Mouse (Mus musculus) gastrocnemius, postnatal 36 days (tissue): ENCODE data around the gene Aff3. TPM values are rescaled to one million over a fixed set of nuclear protein-coding genes. Genes with fewer than 3 reads are reported as not detected.
A peak's percentile ranks its signal among the peaks of the same experiment; 100 is the strongest.

Source experiments
- DNase-seq, 2 experiments: peaks; one replicate each; pipeline ENCODE4 v3.0.0; 2022
- intact Hi-C: fragments of 180-260 bp; cut with DNase I; formaldehyde crosslinking; loops from one replicate; pipeline ENCODE4 v1.15.1; 2025
- total RNA-seq, 2 experiments: library from RNA; stranded (reverse); gene quantifications; 2 replicates each; pipeline ENCODE4 v1.2.3; 2021

Gene Aff3
- total RNA-seq, 2 experiments from 2014 or later, result 1.8 to 1.9 TPM

DNA sequence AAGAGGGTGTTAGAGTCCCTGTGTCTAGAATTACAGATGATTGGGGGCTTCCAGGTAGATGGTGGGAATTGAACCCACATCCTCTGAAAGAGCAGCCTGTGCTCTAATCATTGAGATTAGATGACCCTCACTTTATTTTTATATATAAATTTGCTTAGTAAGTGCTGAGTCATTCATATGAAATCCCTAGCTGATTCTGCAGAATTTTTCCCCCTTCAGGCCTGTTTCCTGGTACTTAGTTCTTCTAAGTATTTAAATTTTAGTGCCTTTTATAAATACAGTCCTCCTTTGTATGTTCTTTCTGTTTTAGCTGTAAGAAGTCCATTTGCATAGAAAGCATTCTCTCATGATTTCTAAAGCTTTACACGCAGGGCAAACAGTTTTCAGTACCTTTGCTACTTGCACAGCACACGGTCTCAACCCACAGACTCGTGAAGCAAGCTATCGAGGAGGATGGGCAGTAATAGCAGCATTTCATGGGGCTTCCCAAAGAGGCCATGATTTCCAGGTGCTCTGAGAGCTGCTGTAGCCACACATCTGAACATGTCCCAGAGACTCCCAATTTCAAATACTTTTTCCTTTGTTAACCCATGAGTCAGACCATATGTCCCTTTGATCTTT is 5.7 kb downstream of the Aff3 start:
- no peak for DNase-seq
- intact Hi-C loops, result no loop called here

DNA sequence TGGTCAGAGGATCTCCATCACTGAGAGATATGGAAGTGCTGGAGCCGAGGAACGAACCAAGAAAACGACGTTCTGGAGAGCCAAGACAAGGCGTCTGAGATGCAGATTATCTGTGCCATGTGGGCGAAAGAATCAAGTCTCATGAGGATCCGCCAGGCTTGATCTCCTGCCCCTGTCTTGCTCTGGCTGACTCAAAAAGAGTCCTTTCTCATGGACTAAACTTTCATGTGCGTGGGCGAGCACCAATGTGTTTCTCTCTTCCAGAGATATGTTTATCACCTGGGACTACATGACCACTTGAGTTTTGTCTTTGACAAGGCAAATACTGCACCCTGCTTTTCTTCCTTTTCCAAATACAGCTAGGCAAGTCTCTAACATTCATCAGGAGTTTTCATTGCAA is 6.4 kb downstream of the Aff3 start:
- intact Hi-C loops, result no loop called here
- DNase-seq, result no peak

DNA sequence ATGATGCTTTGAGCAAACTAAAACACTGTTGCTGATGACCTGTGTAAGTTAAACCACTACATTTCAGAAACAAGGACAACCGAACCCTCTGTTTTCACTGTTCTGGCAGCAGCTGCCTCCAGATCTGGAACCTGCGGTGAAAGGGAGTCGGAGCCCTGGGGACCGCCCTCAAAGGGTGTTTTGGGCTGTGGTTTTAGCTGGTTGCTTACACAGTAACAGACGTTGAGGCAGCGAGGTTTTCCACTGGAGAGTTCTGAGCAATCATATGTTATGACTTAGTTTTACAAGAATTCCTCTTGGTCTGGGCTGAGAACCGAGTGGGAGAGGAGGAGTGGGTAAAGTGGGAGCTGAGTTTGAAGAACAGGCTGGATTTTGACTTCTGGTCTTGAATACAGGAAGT is 7.1 kb downstream of the Aff3 start:
- intact Hi-C loops, result no loop called here
- DNase-seq, result no peak

DNA sequence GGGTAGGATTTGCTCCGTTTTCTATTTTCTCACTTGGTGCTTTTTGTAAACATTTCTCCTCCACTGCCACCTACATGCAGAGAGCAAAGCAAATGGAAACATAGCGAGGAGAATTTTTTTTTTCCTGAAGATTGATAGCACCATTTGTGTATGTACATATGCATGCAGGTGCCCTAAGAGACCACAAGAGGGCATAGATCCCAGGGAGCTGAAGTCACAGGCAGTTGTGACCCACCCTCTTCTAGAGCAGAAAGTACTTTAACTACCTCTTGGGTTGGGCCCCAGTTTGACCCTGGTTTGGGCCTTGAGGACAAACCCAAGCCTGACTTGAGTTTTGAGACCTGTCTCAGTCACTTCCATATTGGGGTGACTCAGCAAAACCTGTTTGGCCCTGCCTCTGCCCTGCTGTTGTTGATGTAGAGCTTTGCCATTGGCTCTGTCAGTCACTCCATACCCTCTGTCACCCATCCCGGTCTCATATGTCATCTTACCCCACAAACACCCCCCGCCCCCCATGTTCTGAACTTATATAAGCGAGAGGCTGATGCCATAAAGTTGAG is 9.7 kb downstream of the Aff3 start:
- no peak for DNase-seq
- intact Hi-C loops, result no loop called here

DNA sequence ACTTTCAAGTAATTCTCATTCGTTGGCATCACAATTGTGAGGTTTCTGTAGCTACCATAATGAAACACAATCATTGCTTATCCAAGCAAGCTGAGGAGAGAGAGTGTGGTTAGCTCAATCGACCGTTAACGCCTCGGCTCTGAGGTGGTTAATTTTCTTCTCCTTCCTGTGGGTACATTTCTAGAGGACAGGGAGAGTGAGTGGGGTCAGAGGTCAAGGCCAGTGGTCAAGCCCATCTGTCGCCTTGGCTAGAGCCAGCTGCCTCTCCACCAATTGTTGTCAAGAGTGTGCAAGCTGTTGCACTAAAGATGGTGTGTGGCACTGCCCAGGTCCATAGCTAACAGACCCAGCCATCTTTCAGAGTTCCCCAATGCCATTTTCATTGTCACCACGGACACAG is 14.7 kb downstream of the Aff3 start:
- intact Hi-C loops, result no loop called here
- DNase-seq, result no peak

DNA sequence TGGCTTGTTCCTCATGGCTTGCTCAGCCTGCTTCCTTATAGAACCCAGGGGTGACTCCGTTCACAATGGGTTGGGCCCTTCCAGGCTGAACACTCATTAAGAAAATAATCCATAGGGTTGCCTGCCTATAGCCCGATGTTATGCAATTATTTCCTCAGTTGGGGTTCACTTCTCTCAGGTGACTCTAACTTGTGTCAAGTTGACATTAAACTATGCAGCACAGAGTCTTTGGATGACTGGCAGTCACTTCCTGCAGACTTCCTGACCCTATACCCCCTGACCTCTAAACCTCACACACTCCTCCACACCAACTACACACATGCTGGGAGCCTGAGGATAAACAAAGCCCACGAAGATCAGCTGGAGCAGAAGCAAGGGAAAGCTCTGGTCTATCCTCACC is 15.6 kb downstream of the Aff3 start:
- intact Hi-C loops, result loop anchor here (10.0 kb wide), 1 partner anchor 254 kb away; no protein-coding TSS in a partner anchor
- no peak for DNase-seq

DNA sequence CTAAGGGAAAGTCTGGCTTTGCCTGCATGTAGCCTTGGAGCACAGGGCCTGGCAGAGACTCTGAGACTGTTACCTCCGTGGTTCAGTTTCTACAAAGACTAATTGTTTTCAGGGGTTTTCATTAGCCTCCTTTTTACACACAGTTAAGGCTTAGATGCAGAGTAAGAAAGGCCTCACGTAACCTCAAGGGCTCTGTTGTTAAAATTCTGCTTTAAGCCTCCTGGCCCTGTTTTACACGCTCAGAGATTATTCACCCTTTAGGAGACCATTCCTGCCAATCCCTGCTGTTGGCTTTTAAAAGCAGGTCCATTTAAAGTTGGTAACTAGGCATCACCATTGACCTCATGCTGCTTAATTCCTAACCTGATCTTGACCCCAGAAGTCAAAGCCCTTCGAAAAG is 22.5 kb downstream of the Aff3 start:
- no peak for DNase-seq
- intact Hi-C loops, result loop anchor here (10.0 kb wide), 1 partner anchor 247 kb away; no protein-coding TSS in a partner anchor

DNA sequence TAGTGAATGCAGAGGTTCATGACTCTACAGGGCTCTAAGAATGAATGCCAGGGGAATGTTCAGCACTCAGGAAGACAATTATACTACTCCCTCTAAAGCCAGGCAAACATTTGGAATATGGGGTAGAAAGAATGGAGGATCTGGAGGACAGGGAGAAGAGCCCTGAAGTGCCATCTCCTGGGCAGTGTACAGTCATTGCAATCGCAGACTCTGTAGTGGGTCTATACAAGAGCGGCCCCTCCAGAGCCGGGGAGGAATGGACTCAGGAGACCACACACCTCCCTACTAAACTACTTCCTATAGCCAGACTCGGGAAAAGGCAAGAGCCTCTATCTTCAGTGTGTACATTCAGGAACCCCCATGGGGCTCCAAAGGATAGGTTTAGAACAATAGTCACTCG is 25.1 kb downstream of the Aff3 start:
- intact Hi-C loops, result loop anchor here (10.0 kb wide), 1 partner anchor 245 kb away; no protein-coding TSS in a partner anchor
- DNase-seq, result no peak

DNA sequence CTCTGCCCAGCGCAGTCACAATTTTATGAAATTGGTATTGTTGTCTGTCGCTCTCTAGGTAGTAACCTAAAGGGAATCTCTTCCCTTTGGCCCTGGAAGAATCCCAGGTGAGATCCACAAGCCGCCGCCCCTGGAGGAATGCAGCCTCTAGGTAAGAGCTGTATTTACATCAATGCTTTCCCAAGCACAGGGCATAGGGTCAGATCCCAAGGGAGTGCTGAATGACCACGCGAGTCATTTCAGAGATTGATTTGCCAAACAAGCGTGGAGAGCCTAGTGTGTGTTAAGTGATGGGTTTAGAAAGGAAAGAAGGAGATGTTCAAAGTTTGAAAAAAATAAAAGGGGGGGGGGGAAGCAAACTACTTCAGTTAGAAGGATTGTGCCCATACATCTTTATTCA is 29.2 kb downstream of the Aff3 start:
- no peak for DNase-seq
- intact Hi-C loops, result no loop called here

DNA sequence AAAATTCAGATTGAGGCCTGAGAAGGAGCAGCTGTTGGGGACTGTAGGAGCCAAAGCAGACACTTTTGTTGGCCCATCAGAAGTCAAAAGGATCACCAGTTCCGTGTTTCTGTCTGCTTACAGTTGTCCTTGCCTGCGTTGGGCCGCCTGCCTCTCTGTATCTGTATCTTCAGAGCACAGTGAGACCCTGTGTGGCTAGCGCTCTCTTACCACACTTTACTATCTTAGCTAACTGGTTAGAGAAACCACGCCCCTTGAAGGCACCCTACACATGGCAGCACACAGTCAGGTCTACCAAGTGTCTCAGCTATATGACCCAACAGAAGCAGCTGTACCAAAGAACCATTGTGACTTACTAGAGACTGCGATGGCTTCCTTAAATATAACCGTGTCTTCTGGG is 30.7 kb downstream of the Aff3 start:
- no peak for DNase-seq
- intact Hi-C loops, result no loop called here

DNA sequence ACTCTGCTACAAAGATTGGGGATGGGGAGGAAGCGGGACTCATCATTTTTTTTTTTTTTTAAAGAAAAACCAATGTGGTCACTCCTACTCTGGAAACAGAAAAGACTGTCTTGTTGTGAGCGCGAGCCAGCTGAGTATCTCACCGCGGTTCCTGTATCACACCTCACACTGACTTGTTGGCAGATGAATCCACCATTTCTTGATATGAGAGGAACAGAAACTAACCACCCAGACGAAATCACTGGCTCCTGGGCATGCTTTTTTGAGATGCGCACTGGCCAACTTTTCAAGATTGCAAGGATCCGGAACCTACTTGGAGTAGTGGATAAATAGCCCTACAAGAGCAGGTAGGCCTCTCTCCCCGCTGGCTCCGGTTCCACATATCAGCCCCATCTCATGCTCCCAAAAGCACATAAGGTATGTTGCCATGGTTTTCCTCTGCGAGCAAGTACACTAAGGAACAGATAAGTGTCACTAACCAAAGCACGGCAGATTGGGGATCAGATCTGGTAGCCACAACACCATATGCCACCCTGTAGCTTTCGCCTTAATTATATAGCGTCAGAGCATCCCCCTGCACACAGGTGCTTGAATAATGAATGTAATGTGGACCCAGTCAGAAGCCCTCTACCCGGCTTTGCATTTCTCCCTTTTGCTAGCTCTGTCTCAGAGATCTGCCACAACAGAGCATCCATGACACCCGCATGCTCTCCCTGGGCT is 32.1 kb downstream of the Aff3 start:
- no peak for DNase-seq
- intact Hi-C loops, result no loop called here

DNA sequence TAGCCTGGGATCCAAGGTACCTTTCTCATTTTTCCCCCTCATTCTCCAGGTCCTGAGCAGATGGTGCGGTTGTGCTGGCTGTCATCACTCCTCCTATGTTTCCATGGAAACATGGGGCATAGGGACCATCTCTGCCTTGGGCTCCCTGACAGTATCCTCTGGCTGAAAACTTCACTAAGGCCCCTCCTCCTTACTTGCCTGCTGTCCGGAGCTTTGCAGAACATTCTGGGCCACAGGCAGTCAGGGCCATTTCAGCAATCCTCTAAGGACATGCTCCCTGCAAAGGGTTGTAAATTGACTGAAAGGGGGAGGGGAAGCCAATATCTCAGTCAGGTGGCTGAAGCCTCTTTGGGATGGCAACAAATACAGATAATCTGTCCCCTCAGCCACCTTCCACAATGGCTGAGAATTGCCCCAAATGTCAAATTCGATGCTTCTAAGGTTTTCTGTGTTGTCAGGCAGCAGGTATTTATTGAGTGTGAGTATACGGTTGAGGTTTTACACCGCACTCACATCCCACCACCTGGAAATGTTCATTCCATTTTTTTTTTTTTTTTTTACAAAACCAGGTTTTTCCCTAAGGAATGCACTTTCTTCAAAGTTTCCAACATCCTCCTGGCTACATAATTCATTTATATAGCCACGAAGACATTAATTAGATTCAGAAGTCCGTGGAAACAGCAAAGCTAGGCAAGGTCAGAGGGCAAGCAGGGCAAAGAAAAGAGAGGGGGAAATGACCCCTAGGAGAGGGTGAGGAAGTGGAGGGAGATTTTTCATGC is 33.1 kb downstream of the Aff3 start:
- no peak for DNase-seq
- intact Hi-C loops, result no loop called here

DNA sequence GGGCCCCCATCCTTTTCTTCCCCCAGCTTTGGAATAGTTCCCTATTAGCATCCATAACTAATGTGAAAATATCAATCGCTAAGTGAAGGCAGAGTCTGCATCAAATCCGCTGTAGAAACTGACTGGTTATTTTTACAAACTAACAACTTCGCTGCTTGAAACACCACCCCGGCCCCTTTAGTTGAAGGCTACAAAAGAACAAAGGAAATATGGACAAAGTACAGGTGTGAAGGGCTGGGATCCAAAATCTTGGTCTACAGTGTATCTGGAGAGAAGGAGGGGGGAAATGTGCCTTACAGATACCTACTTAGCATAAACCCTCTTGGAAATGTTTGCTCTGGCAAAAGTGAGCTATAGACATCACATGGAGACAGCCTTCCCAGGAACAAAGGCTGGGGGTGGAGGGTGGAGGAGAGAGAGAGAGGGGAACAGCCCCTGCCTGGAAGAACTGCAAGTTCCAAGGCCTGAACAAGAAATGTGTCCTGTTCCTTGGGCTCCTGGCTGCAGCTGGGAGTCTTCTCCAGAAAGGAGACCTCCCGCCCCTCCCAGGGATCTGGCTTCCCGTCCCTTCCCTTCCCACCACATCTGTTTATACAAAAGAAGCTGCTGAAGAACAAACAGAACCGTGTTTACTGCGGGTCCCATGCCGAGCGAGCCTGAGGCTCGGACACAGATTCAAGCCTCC is 35.7 kb downstream of the Aff3 start:
- intact Hi-C loops, result no loop called here
- DNase-seq, result peak in 1 of 2 experiments; percentile 17

DNA sequence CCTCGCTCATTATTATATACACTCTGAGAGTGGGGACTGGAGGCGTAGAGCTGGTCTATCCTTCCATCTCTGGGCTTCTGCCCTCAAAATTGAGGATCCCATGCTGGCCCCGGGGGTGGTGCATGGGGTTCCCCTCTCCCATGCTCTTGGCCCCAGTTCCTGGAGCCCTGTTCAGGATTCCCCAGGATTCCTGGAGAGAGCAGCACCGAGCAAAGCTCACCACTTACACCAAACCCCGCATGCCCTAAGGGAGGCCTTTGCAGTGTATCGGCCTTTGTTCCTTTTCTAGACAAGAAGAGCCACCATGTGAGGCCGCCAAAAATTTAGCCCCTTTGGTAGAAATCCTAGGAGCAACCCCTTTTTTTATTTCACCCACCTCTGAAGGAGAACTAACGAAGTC is 36.3 kb downstream of the Aff3 start:
- intact Hi-C loops, result no loop called here
- DNase-seq, result peak in 1 of 2 experiments; percentile 5

DNA sequence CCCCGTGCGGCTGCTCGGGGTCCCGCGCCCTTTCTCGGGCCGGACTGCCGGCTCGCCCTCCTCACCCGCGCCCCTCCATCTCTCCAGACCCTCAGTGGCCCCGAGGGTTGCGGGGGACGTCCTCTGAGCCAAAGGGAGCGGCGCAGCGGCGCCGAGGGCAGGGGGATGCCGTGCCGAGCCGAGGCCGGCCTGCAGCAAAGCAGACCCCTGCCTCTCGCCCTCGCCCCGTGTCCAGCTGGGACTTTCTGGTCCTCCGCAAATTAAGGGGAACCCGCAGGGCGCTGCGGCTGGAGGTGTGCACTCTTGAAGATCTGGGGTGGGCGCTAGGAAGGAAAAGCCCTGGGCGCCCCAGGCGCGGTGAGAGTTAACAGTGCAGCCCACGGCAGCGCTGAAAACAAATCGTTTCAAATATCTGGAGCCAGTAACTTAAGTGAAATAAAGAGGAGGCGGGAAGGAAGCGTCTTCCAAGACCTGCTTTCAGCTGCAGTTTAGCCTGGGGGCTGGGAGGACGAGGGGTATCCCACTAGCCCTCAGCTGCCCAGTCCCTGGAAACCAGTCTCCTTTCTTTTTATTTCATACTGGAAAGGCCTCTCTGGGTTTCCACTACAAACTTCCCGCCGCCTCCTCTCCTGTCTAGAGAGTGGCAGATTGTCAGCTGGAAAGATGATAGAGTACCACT is 36.9 kb downstream of the Aff3 start:
- intact Hi-C loops, result no loop called here
- DNase-seq, result no peak

DNA sequence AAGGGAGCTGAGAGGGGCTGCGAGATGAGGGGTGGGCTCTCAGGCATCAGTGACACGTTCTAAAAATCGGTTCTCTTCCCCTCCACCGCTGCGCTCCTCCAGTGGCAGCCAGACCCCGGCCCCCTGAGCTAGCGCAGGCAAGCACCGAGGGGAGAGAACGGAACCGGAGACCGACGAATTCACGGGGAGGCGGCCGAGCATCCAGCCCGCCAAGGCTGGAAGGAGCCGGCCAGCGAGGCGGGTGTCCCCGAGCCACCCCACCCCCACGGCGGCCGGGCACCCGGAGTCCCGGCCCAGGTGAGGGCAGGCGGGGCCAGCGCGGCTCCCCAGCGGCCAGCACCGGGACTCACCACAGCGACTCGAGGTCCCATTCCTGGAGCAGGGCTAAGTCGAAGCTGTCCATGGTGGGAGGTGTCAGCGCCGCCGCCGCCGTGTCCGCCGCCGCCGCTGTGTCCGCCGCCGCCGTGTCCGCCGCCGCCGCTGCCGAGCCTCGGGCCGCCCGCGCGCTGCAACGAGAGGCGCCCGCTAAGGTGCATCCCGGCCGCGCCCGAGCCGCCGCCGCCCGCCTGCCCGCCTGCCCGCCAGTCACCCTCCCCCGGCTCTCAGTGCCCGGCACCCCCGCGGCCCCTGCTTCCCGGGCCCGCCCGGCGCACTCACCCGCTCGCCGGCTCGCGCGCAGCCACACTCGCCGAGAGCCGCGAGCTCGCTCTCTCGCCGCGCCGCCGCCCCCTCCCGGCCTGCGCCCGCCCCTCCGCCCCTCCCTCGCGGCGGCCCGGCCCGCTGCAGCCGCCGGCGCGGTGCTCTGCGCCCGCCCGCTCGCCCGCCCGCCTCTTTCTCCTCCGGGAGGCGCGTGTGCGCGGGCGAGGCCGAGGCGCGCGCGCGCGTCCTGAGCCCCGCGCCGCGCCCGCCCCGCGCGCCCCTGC is 37.8 kb downstream of the Aff3 start:
- peak; percentile 23 to 27 for DNase-seq
- intact Hi-C loops, result no loop called here

DNA sequence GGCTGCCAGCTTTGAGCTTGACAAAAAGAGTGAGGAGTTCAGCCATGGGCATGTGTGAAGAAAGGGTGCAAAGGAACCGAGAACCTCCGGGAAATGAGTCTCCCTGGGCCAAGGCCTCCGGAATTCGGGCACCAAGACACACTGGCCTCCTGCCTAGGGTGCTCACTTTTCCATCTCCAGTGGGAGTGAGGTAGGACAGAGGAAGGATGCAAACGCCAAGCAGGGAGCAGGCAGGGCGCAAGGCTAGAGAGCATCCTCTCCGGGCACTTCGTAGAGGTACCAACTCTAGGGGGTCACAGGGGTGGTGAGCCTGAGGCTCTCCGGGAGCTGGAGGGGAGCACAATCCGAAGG is 38.4 kb downstream of the Aff3 start:
- DNase-seq, result no peak
- intact Hi-C loops, result no loop called here

DNA sequence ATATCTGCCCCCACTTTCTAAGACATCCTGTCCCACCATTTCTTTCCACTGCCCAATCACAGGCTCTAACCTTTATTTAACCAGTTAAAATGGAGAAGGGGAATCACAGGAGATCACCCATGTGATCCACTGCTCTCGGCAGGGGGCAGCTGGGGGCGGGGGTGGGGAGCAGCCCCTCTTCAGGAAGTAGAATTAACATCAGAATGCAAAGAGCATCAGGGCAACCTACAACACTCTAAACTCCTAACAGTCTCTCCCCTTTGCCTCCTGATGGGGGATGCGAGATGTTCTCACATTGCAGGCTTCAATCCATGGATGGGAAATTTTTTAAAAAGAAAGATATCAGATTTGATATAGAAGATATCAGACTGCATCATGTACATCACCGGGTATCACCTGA is 42.9 kb downstream of the Aff3 start:
- no peak for DNase-seq
- intact Hi-C loops, result no loop called here

DNA sequence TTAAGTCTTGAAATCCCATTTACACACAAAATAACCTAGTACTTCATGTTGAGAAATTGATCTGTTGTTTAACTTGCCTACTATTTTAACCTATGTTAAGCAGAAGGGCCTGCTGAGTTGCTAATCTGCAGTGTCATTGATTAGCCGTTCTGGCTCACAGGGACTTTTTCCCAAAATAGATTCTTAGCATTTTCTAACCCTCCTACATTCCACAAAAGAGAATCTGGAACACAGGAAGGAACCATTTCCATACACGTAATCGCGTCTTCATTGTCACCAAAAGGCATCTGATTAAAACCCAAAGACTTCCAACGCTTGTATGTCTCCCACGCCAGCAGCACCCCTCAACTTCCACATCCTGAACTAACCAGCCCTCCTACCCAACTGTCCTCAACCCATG is 44.4 kb downstream of the Aff3 start:
- intact Hi-C loops, result no loop called here
- DNase-seq, result no peak
